Comparison of ENCODE assay signal across 11 mouse cellular contexts in the genomic region with DNA sequence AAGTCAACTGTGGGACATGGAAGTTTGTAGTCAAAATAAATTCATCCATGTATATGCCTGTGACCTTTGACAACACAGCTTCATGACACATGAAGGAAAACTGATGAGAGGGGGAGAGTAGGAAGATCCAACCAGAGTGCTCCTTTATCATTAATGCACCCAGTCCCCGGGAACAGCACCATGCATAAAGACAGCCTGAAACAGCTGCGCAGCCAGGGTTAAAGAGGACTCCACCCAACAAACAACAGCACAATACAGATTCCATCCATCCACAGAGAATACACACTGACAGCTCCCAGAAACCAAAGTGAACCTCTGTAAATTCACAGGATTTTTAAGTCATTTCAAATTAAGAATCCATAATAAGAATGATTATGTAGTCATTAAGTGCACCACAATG. TPM values are rescaled to one million over a fixed set of nuclear protein-coding genes. Genes with fewer than 3 reads are reported as not detected.
A peak's percentile ranks its signal among the peaks of the same experiment; 100 is the strongest.
DNase-seq lines count a peak whose midpoint lies in the region; ATAC-seq and TF ChIP-seq lines count a peak whose summit lies in the region.
"Had no signal": no experiment of that assay in that cellular context is flagged by ENCODE, and none has a peak within 500 bp of the region (broad histone marks: within the 10 kb centered on the region; RNA-seq: fewer than 3 reads in every experiment).

No protein-coding gene starts in this region.

- no peaks in the 10 kb centered on the region for H3K36me3 ChIP-seq in kidney, adult 2 months (ENCODE audit: control insufficient read depth, insufficient read depth, low read length)
- peaks cover 37 to 72% of the 10 kb centered on the region in 2 experiments for H3K36me3 ChIP-seq in CH12.LX (replicated peaks in 1 of 2; ENCODE audit: control insufficient read depth in 1 of 2, insufficient read depth in 1 of 2, low read length in 1 of 2)
- H3K36me3 ChIP-seq in liver, embryonic 15.5 days (replicated peaks): peaks cover 98% of the 10 kb centered on the region

- in situ Hi-C loops in CH12.LX (cut with MboI; ENCODE audit: low pct_ligation_motif_present, low pct_unique_long_range_greater_than_20kb, low sequenced_read_pairs): no loop called here

- H3K27ac ChIP-seq in kidney, adult 2 months (ENCODE audit: insufficient read depth, low read depth, low read length): 0 out of 2 replicates have a peak overlapping the region, but pooled peaks have one; percentile 10
- H3K27ac ChIP-seq in CH12.LX (ENCODE audit: insufficient read depth, low read depth): peak overlapping the region; percentile 45
- H3K27ac ChIP-seq in bone marrow, adult 2 months (ENCODE audit: control insufficient read depth, insufficient read depth, low read depth, low read length, poor library complexity): peak overlapping the region; percentile 63; the same call in 1 of the 2 replicates
- peak overlapping the region; percentile 61 for H3K27ac ChIP-seq in liver, embryonic 15.5 days (replicated peaks)
- H3K27ac ChIP-seq: hindbrain, embryonic 13.5 days; left cerebral cortex, adult 2 months had no signal

- ATAC-seq in liver, embryonic 15.5 days (ENCODE audit: insufficient read depth): no peak

- peak overlapping the region; percentile 51 for H3K9ac ChIP-seq in CH12.LX (ENCODE audit: insufficient read depth, low read depth)
- no peak overlapping the region for H3K9ac ChIP-seq in liver, embryonic 15.5 days
- H3K9ac ChIP-seq: hindbrain, embryonic 13.5 days had no signal

- TF ChIP-seq POLR2A in kidney, adult 2 months (IDR thresholded peaks at IDR 0.05; ENCODE audit: low read depth, low read length): no peak
- no peak for TF ChIP-seq POLR2A in CH12.LX (IDR thresholded peaks at IDR 0.05; ENCODE audit: low read depth, low read length)
- TF ChIP-seq POLR2A in bone marrow, adult 2 months (IDR thresholded peaks at IDR 0.05; ENCODE audit: borderline replicate concordance, control insufficient read depth, low read depth, low read length): no peak

- dilution Hi-C loops in CH12.LX (cut with MboI; ENCODE audit: extremely low pct_ligation_motif_present, extremely low pct_unique_long_range_greater_than_20kb, low sequenced_read_pairs): no loop called here

- TF ChIP-seq RAD21 in CH12.LX (IDR thresholded peaks at IDR 0.05; ENCODE audit: low read depth, low read length): no peak

- peak overlapping the region; percentile 64 for H3K4me2 ChIP-seq in CH12.LX (ENCODE audit: insufficient read depth, low read depth, poor library complexity, severe bottlenecking)
- H3K4me2 ChIP-seq in liver, embryonic 15.5 days: peak overlapping the region; percentile 57
- H3K4me2 ChIP-seq: hindbrain, embryonic 13.5 days had no signal

- DNase-seq in kidney, adult 2 months: no peak
- no peak for DNase-seq in kidney, adult 9 months
- no peak for DNase-seq in CH12.LX (ENCODE audit: extremely low read depth)
- no peak for DNase-seq in retina, embryonic 14.5 days (ENCODE audit: low spot score)
- DNase-seq in urinary bladder, adult 2 months (ENCODE audit: low spot score): no peak
- DNase-seq in kidney, adult 11 months: no peak
- DNase-seq: cerebellum, postnatal 14 days had no signal

- no peak for TF ChIP-seq CTCF in kidney, adult 2 months (conservative IDR thresholded peaks at IDR 0.05; ENCODE audit: insufficient read depth, insufficient read length, low read depth, low read length)
- TF ChIP-seq CTCF in CH12.LX (conservative IDR thresholded peaks at IDR 0.05 in 1 of 2, IDR thresholded peaks at IDR 0.05 in 1 of 2; ENCODE audit: low read depth in 2 of 2, low read length in 2 of 2): no peak
- no peak for TF ChIP-seq CTCF in bone marrow, adult 2 months (IDR thresholded peaks at IDR 0.05; ENCODE audit: control insufficient read depth, insufficient read depth, low read length)

- TF ChIP-seq EP300 in CH12.LX (IDR thresholded peaks at IDR 0.05; ENCODE audit: low read length): no peak; the same call in 1 of the 2 replicates

- no peaks in the 10 kb centered on the region for H3K27me3 ChIP-seq in kidney, adult 2 months (replicated peaks; ENCODE audit: control insufficient read depth, insufficient read depth, low read length)
- H3K27me3 ChIP-seq in CH12.LX (replicated peaks): no peaks in the 10 kb centered on the region
- H3K27me3 ChIP-seq in liver, embryonic 15.5 days: no peaks in the 10 kb centered on the region
- H3K27me3 ChIP-seq: hindbrain, embryonic 13.5 days had no signal

- H3K9me3 ChIP-seq in CH12.LX (replicated peaks; ENCODE audit: low read length): no peaks in the 10 kb centered on the region
- H3K9me3 ChIP-seq in liver, embryonic 15.5 days (replicated peaks): no peaks in the 10 kb centered on the region
- H3K9me3 ChIP-seq: hindbrain, embryonic 13.5 days had no signal

- H3K4me3 ChIP-seq in kidney, adult 2 months (ENCODE audit: insufficient read depth, low read depth, low read length): peak overlapping the region; percentile 53
- H3K4me3 ChIP-seq in CH12.LX (replicated peaks in 1 of 3; ENCODE audit: low read depth in 2 of 3, low read length in 2 of 3, poor library complexity in 1 of 3): peak overlapping the region; percentile 34 to 43 (median 36)
- peak overlapping the region; percentile 77 for H3K4me3 ChIP-seq in bone marrow, adult 2 months (replicated peaks; ENCODE audit: control insufficient read depth, low read depth, low read length)
- H3K4me3 ChIP-seq in liver, embryonic 15.5 days (replicated peaks): peak overlapping the region; percentile 40
- H3K4me3 ChIP-seq: hindbrain, embryonic 13.5 days had no signal

- no peaks in the 10 kb centered on the region for H3K79me2 ChIP-seq in CH12.LX (replicated peaks; ENCODE audit: control insufficient read depth, extremely low read depth, insufficient read depth, poor library complexity, severe bottlenecking)

- 86% methylated on average over 2 of the region's 2 CpGs for WGBS in kidney, adult 2 months
- 52% methylated on average over 2 of the region's 2 CpGs for WGBS in bone marrow, adult 2 months
- 53% methylated on average over 2 of the region's 2 CpGs for WGBS in liver, embryonic 15.5 days (ENCODE audit: insufficient replicate concordance)

- no peaks in the 10 kb centered on the region for H3K4me1 ChIP-seq in kidney, adult 2 months (ENCODE audit: control insufficient read depth, insufficient read depth, low read length)
- H3K4me1 ChIP-seq in CH12.LX (ENCODE audit: control insufficient read depth in 1 of 2, insufficient read depth in 2 of 2): peaks cover 8 to 45% of the 10 kb centered on the region in 2 experiments
- peaks cover 3% of the 10 kb centered on the region; the same call in 1 of the 2 replicates for H3K4me1 ChIP-seq in bone marrow, adult 2 months (ENCODE audit: control insufficient read depth, insufficient read depth, low read length)
- H3K4me1 ChIP-seq in liver, embryonic 15.5 days (replicated peaks): peaks cover 53% of the 10 kb centered on the region

TF ChIP-seq in CH12.LX, 34 proteins besides CTCF, POLR2A, EP300 and RAD21:
- TF ChIP-seq NELFE (IDR thresholded peaks at IDR 0.05; ENCODE audit: low read depth, low read length) (0 out of 2 replicates have a peak, but pooled peaks have one; percentile 1), ZMIZ1 (IDR thresholded peaks at IDR 0.05; ENCODE audit: low read depth, low read length) (no peak), GABPA (IDR thresholded peaks at IDR 0.05; ENCODE audit: insufficient replicate concordance, low read depth, low read length) (no peak), CHD1 (IDR thresholded peaks at IDR 0.05; ENCODE audit: low read depth, low read length) (no peak), SMC3 (IDR thresholded peaks at IDR 0.05; ENCODE audit: low read depth, low read length) (no peak)

RNA-seq across cellular contexts. Expression of gene Mns1, which starts 12.0 kb away (rescaled TPM):
- polyA plus RNA-seq in kidney, adult 2 months (2012; rRNA removed): 0.07 and 0.11 TPM in 2 replicates
- total RNA-seq in CH12.LX (2012; rRNA removed): 19.4 and 32.2 TPM in 2 replicates
- total RNA-seq in CH12.LX (2014; rRNA removed): 16.7 and 19.8 TPM in 2 replicates
- polyA plus RNA-seq in CH12.LX (2012; ENCODE audit: insufficient read length, low read depth): 66.0 and 87.7 TPM in 2 replicates
- polyA plus RNA-seq in bone marrow, adult 2 months (2011; ENCODE audit: insufficient read depth, insufficient read length, low replicate concordance, missing spikeins): 47.2 and 66.3 TPM in 2 replicates
- polyA plus RNA-seq in liver, embryonic 15.5 days (2015; fragmentation: Nextera tagmentation; extraction: Ambion mirVana): 78.9 and 85.1 TPM in 2 replicates
- polyA plus RNA-seq in urinary bladder, adult 2 months (2012; rRNA removed): 1.2 and 1.8 TPM in 2 replicates

RNA-seq across cellular contexts. Expression of gene Tex9, which starts 42.2 kb away (rescaled TPM):
- 3.0 and 3.4 TPM in 2 replicates for polyA plus RNA-seq in kidney, adult 2 months (2012; rRNA removed)
- total RNA-seq in CH12.LX (2012; rRNA removed) (12.7 and 16.7 TPM in 2 replicates), CH12.LX (2014; rRNA removed) (12.1 and 17.0 TPM in 2 replicates)
- polyA plus RNA-seq in CH12.LX (2012; ENCODE audit: insufficient read length, low read depth): 27.4 and 29.2 TPM in 2 replicates
- 9.6 and 20.6 TPM in 2 replicates for polyA plus RNA-seq in bone marrow, adult 2 months (2011; ENCODE audit: insufficient read depth, insufficient read length, low replicate concordance, missing spikeins)
- 3.8 and 4.2 TPM in 2 replicates for polyA plus RNA-seq in liver, embryonic 15.5 days (2015; fragmentation: Nextera tagmentation; extraction: Ambion mirVana)
- polyA plus RNA-seq in urinary bladder, adult 2 months (2012; rRNA removed): 11.7 and 12.1 TPM in 2 replicates

Comparison
In these comparisons a context has a peak if more than half of its experiments do, and no peak if none do; other contexts are left out.
1. H3K27ac ChIP-seq: peak in every context shown above with its lines; median percentile 63 in bone marrow, adult 2 months; 61 in liver, embryonic 15.5 days; 45 in CH12.LX; 10 in kidney, adult 2 months.
2. RNA of gene Mns1, which starts 12.0 kb away (polyA plus RNA-seq): 78.9 to 85.1 TPM in liver, embryonic 15.5 days, 47.2 to 66.3 TPM in bone marrow, adult 2 months and 66.0 to 87.7 TPM in CH12.LX; 1.2 to 1.8 TPM in urinary bladder, adult 2 months and 0.07 to 0.11 TPM in kidney, adult 2 months; every median in the first group is over 10 times any median in the second.
3. Peak in every context shown above with its lines, with median percentiles within 50 percentile points of each other: H3K4me3 ChIP-seq.